Mouse (Mus musculus) v-Abl transformed pro-B cells (cell line): ENCODE results near the gene Methig1.
"Not testable (repeated sequence)": the region's sequence is repeated elsewhere in the genome, so short reads cannot be mapped to it uniquely, and the experiment has no call there.

ENCODE experiments used
- in situ Hi-C, 2 experiments: fragments of 400-800 bp; cut with MboI; formaldehyde crosslinking; loops; one replicate each; pipeline ENCODE4 v1.15.1; 2025; ENCODE audit not compliant: unreplicated experiment in 2 of 2

Gene Methig1

DNA sequence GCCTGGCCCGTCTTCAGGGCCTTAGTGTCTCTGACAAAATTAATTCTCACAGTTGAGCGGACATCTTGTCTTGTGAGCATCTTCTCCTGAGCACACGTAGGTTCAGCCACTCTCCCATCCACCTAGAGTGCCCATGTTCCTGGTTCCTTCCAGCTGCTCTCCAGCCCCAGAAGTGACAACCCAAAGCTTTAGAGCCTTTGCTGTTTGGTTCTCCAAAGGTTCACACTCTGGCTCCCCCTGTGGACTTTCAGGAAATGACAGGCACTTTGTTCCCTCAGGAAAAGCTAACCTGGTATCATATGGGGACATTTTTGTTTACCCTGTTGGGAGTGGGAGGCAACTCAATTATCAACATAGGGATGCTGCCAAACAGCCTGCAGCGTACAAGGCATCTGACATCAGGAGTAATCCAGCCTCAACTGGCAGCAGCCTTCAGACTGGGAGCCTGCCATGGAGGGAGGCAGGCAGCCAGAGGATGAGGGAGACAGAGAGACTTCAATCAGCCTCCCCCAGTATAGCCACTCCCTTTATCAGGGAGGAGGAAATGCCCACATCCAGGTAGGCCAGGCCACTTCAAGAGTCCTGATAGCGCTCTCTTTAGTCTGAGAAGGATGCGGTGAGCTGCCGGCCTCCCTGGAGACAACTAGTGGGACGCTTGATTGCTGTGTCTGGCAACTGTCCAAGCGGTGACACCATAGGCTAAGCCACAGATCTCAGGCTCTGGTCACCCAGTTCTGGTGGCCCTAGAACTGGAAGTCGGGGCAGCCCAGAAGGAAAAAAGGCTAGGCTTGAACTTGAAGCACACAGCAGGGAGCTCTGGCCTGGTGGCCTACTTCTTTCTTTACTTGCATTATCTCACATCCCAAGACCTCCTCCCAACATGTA is 20.6 kb upstream of the Methig1 start:
- in situ Hi-C loops = not testable (repeated sequence)

DNA sequence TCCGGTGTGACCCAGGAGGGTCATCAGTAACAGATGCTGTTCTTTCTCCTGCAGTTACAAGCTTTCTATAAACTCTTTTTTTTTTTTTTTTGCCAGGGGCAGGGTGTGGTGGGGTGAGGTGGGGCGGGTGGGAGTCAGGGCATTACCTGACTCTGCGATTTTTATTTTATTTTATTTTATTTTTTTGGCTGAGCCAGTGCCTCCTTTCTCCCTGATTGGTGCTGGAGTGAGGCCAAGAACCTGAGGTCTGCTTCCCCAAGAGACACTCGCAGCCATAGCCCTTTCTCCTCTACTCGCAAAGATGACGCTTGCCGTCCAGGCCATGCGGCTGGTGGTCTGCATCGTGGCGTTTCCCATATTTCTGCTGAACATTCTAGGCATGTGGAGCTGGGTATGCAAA is 18.3 kb upstream of the Methig1 start, which contains the start of gene Mettl7a3:
TSS of gene Mettl7a3 (plus strand) at position 301 of the 400 bp plus-strand sequence.
- in situ Hi-C loops = no loop called here

DNA sequence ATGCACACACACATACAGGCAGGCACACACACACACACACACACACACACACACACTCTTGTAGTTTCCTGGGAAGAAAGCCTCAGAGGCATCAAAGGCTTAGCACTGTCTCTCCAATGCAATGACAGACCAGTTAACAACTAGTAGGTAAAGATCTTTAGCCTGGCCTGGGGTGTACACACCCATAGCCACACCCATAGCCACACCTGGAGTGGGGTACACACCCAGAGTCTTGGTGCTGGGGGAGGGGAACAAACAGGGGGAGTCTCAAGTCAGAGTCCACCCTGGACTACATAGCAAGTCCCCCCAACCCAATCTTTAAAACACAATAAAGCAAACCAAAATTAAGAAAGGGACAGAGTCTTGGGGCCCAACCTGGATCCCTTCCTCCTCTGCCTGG is 15.6 kb upstream of the Methig1 start:
- in situ Hi-C loops = not testable (repeated sequence)

DNA sequence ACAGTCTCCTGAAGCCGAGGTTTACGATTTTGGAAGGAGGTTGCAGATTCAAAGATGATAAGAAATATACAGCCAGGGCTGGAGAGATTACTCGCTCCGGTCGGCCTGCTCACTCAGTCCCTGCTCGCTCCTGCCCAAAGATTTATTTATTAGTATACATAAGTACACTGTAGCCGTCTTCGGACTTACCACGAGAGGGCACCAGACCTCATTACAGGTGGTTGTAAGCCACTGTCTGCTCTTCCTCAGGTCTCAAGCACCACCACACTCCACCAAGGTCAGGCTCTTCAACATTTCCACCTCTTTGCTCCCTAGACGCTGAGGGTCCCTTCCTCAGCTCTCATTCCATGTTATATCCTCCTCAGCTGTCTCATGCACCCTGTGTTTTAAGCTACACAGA is 15.1 kb upstream of the Methig1 start:
- in situ Hi-C loops = not testable (repeated sequence)

DNA sequence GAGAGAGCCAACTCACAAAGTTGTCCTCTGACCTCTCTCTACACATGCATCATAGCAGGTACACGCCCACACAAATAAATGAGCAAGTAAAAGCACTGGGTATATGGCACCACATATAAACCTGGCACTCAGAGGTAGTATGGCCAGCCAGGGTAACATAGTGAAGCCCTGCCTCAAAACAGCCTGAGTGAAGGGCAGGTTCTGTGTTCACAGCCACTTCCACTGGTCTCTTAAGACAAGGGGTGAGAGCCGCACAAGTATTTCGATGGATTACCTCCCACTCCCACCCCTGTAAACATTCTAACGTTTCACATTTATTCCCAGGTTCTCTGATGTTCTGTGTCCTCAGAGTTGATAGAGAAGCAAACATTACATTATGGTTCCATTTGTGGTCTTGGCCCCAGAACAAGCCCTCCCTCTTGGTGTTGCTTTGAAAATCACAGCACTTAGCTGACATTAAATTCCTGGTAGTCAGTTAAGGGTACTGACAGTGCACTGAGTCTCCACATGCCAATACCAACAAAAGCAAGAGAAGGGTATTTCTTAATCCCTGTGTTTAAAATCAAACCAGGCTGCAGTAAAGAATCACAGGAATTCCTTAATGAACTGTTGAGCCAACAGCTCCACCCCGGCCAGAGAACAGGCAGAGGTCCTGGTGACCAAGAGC is 11.5 kb upstream of the Methig1 start:
- in situ Hi-C loops = loop anchor here in 1 of 2 experiments (5.0 to 10.0 kb wide), 2 partner anchors 111 to 343 kb away; partner anchors contain the start of gene Cela1

DNA sequence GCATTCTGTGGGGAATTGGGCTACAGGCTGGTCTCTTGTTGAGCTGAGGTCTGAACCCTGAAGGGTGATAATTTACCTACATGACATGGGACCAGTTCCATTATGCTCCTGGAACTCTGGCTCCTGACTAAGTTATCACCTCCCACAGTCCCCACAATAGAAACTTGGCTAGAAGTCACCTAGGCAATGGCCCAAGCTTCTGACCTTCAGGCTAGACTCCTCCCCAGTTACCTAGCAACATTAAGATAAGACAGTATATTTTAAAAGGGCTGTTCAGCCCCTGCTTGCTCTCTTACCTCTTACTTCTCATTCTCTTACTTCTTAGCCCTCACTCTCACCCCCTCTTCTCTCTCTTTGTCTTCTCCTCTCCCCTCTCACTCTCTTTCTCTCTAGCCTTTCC is 7.5 kb upstream of the Methig1 start:
- in situ Hi-C loops = loop anchor here in 1 of 2 experiments (10.0 kb wide), 1 partner anchor 339 kb away; the partner anchor contains the start of gene Cela1

DNA sequence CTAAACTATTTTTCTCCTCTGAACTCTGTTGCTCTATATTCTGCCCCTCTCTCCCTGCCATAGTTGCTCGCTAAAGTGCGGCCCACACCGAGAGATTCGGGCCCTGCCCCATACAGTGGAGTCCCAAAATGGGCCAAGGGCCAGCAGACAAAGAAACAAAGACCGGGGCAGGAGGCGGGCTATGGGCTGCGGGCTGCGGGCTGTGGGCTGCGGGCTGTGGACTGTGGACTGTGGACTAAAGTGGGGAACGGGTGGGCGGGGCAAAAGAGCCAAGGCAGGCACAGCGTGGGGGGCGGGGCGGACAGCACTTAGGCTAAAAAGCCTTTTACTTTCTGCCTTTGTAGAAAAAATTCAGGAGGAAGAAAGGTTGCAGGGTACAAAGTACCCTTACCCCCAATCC is 6.2 kb upstream of the Methig1 start:
- in situ Hi-C loops = loop anchor here in 1 of 2 experiments (10.0 kb wide), 1 partner anchor 338 kb away; the partner anchor contains the start of gene Cela1

DNA sequence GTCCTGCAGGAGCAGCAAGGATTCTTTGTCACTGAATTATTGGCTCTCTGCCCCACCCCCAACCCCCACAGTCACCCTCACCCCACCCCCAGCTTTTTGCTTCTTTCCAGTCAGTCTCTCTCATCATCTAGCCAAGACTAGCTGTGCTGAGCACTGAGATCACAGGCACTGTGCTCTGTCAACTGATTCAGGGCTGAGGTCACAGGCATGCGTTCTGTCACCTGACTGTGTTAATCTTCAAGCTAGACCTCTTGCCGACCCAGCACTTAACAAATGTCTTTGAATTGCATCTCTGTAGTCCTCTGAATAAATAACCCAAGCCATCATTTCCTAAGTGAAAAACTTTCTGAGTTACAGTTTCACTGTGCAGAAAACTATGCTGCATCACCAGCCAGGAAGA is 3.5 kb upstream of the Methig1 start:
- in situ Hi-C loops = loop anchor here in 1 of 2 experiments (10.0 kb wide), 1 partner anchor 335 kb away; the partner anchor contains the start of gene Cela1

DNA sequence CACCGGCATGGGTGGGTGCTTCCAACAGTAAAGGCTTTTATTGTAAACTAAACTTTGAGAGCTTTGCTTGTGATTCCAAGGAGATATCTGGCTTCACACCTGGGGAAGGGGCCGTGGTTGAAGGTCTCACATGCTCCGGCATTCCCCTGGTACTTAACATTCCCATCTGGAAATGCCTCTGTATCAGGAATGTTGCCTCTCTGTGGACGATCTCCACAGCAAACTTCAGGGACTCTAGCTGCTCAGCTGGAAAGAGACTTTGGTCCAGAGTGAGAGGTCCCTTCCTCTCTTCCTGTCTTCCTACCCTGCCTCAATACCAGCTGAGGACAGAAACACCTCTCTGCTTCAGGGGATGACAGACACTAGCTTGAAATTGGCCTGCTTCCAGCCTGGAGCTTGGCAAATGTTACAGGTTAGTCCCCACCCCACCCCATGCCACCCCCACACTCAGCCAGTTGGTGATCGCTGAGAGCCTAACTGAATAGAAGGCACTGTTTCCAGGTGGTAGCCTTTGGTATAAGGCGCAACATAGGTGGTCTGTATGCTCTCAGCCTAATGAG is 1.4 kb upstream of the Methig1 start:
- in situ Hi-C loops = no loop called here

DNA sequence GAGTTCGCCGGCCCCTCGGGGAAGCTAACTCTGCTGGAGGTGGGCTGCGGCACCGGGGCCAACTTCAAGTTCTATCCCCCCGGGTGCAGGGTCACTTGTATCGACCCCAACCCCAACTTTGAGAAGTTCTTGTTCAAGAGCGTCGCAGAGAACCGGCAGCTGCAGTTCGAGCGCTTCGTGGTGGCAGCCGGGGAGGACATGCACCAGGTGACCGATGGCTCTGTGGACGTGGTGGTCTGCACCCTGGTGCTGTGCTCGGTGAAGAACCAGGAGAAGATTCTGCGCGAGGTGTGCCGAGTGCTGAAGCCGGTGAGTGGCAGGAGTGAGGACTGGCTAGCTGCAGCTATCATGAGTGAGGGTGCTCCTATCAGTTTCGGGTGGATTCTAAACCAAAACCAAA is 450 bp downstream of the Methig1 start:
- in situ Hi-C loops = not testable (repeated sequence)

DNA sequence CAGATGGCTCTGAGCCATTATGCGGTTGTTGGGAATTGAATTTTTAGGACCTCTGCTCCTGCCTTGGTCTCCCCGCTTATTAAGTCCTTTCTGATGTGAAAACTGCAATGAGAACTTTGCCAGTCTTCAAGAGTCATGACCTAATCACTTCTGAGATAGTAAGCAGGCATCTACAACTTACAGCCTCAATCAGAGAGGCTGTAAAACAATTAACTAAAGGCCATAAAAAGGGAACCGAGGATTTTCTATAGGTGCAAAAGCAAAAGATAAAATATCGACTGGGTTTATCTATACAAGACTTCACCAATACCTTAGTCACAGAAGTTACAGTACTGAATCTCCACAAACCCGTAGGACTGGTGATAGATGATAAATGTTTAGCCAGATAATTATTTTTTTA is 2.9 kb downstream of the Methig1 start:
- in situ Hi-C loops = no loop called here

DNA sequence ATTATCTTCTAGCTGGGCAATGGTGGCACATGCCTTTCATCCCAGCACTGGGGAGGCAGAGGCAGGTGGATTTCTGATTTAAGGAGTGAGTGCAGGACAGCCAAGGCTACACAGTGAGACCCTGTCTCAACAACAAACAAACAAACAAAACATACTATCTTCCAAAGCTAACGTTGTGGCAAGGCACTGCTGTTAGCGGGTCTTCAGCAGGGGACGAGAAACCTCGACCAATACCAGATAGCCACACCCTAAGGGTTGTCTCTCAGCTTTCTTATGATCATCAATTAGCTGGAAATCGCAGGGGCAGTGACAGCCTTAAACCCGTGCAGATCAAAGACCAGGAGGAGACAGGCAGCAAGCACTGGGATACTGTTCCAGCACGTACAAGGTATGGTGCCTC is 11.3 kb downstream of the Methig1 start, which contains the start of gene Higd1c:
TSS of gene Higd1c (plus strand) at position 301 of the 400 bp plus-strand sequence.
- in situ Hi-C loops = no loop called here

DNA sequence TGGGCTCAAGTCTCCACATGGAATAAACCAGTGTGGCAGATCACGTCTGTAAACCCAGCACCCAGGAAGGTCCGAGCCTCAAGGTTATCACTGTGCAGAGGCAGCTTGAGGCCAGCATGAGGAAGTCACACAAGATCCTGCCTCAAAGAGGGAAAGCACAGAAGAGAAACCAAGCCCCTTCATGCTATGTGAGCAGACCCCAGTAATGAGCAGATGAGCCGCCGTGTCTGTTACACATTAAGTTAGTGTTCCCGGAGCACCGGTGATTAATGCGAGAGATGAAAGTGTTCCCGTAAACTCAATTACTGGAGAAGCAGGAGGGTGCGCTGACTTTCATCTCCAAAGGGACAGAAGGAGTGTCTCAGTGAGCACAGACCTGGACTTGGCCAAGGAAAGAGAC is 13.0 kb downstream of the Methig1 start:
- in situ Hi-C loops = not testable (repeated sequence)

DNA sequence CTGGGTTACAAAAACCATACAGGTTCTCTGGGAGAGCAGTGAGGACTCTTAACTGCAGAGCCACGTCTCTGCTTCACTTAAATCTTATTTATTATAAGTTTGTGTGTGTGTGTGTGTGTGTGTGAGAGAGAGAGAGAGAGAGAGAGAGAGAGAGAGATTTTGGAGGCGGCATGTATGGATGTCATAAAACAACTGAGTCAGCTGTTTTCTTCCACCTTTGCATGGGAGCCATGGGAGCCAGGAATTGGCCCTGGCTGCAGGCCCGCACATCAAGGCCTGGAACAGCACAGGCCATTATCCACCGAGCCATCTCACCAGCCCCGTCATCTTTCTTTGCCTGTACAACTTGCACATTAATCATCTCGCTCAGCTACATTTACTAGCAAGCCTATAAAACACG is 14.2 kb downstream of the Methig1 start:
- in situ Hi-C loops = no loop called here

DNA sequence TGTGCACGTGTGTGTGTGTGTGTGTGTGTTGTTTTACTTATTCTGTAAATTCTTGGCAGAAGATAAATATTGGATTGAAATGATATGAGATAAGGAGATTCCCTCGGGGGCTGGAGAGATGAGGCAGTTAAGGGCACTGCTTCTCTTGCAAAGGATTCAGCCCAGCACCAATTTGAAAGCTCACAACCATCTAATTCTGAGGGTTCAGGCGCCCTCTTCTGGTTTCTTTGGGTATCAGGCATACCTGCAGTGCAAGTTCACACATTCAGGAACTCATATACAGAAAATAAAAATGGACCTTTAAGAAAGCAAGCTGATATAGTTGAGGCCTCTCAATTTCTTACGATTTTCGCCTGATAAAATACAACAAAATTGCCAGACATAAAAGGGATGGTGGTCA is 22.1 kb downstream of the Methig1 start:
- in situ Hi-C loops = no loop called here

DNA sequence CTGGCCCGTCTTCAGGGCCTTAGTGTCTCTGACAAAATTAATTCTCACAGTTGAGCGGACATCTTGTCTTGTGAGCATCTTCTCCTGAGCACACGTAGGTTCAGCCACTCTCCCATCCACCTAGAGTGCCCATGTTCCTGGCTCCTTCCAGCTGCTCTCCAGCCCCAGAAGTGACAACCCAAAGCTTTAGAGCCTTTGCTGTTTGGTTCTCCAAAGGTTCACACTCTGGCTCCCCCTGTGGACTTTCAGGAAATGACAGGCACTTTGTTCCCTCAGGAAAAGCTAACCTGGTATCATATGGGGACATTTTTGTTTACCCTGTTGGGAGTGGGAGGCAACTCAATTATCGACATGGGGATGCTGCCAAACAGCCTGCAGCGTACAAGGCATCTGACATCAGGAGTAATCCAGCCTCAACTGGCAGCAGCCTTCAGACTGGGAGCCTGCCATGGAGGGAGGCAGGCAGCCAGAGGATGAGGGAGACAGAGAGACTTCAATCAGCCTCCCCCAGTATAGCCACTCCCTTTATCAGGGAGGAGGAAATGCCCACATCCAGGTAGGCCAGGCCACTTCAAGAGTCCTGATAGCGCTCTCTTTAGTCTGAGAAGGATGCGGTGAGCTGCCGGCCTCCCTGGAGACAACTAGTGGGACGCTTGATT is 25.0 kb downstream of the Methig1 start:
- in situ Hi-C loops = not testable (repeated sequence)

DNA sequence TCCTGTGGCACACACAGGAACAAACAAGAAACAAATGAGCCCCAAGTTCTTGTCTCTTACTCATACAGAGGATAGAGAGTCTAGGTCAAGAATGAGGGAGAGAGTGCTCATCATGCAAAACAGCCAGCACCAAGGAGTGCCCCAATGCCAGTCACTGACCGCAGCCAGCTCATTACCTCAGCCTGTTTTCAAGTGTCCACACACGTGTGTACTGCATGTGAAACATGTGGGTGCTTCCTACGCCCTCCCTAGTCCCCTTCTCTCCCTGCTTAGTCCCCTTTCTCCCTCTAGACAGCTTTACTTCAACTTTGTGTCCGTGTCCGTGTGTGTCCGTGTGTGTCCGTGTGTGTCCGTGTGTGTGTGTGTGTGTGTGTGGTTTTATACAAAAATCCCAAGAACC is 26.7 kb downstream of the Methig1 start:
- in situ Hi-C loops = loop anchor here in 1 of 2 experiments (10.0 kb wide), 1 partner anchor 65 kb away; no protein-coding TSS in a partner anchor

DNA sequence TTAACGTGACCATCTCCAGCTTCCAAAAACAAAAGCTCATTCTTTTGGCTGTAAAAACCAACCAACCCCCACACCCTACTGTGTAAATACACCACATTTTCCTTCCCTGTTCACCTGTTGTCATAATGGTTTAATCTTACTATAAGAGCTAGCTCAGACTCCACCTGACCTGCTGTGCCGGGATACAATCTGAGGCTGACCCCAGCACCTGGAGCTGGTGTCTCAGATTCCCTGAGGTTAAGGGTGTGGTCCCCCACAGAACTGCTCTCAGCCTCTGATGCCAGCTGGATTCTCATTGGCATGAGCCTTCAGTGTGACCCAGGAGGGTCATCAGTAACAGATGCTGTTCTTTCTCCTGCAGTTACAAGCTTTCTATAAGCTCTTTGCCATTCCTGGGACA is 27.2 kb downstream of the Methig1 start:
- in situ Hi-C loops = loop anchor here in 1 of 2 experiments (10.0 kb wide), 1 partner anchor 65 kb away; no protein-coding TSS in a partner anchor

DNA sequence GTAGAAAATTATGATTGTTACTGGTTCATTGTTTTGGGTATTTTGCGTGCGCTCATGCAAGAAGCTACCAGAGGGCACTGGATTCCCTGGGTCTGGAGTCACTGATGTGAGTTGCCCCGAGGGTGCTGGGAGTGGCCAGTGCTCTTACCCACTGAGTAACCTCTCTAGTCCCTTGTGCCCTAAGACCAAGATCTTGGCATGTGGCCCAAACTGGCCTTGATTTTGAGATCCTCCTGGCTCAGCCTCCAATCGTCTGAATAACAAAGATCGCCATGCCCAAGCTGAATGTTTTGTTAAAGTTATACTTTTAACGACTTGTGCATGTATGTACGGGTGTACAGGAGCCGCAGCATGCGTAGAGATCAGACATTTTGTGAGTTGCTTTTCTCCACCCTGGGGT is 32.8 kb downstream of the Methig1 start:
- in situ Hi-C loops = loop anchor here in 1 of 2 experiments (10.0 kb wide), 1 partner anchor 59 kb away; no protein-coding TSS in a partner anchor

DNA sequence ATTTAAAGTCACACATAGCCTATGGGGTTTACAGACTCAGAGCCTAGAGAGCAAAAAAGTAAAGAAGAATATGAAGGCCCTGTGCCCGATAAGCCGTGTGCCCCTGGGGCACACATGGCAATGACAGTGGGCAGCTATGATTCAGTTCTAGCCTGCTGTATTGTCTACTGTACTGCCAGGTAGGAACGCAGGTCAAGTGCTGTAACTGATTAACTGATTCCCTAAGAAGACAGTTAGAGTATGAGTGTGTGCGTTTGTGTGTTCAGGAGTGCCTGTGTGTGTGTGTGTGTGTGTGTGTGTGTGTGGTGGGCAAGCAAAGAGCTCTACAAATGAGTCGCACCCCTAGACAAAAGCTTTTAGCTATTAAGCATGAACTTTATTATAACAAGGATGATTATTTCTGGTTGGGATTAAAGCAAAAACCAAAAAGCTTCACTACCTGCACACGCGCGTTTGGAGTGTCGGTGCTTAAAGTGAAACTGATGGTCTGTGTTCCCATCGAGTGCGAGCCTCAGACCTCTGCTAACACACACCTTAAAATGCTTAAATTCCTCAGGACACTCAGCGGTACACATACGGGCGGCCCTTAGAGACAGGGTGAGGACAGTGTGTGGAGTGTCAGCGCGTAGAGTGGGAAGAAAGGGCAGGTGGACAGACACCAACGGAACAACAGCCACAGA is 34.7 kb downstream of the Methig1 start:
- in situ Hi-C loops = loop anchor here in 1 of 2 experiments (10.0 kb wide), 1 partner anchor 57 kb away; no protein-coding TSS in a partner anchor
